Mouse (Mus musculus) adrenal gland, adult 18-20 months (tissue): ENCODE data around the gene Iqschfp. TPM values are rescaled to one million over a fixed set of nuclear protein-coding genes. Genes with fewer than 3 reads are reported as not detected.

ENCODE experiments used
- DNase-seq, 2 experiments: peaks; one replicate each; pipeline ENCODE4 v3.0.0; 2021 to 2022; ENCODE audit warnings: low spot score in 2 of 2
- total RNA-seq, 2 experiments: library from RNA; stranded (reverse); gene quantifications; 1 replicate in 1 of 2; 2 replicates in 1 of 2; pipeline ENCODE4 v1.2.3; 2021

Gene Iqschfp
- total RNA-seq, 2 experiments from 2014 or later, result not detected

GRCm38 (mm10) chr3:68619097-68619496 is 727.1 kb downstream of the Iqschfp start:
- no peak for DNase-seq

- no peak for DNase-seq
Measured at GRCm38 (mm10) chr3:68621971-68622370, 729.9 kb downstream of the Iqschfp start.

- no peak for DNase-seq
Measured at GRCm38 (mm10) chr3:68623036-68623435, 731.0 kb downstream of the Iqschfp start.

GRCm38 (mm10) chr3:68624471-68624870 is 732.4 kb downstream of the Iqschfp start:
- DNase-seq, result no peak

GRCm38 (mm10) chr3:68630261-68630660 is 738.2 kb downstream of the Iqschfp start:
- DNase-seq, result no peak

DNA sequence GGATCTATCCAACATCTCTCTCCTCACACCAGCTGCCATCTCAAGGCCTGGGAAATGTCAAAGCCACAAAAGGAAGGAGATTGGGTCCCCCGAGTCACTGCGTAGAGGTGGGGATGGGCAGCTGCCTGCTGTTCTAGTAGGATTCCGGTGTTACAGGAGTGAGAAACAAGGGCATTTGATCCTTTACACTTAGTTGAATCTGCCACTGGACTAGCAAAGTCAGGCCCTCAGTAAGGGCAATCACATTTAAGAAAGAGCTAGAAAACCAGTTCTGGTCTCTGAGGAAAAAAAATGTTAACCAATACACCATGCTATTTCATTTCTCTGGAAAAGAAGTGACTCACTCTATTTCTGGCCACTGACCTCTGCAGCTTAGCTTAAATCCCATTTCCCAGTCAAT is 738.8 kb downstream of the Iqschfp start:
- DNase-seq, result no peak

DNA sequence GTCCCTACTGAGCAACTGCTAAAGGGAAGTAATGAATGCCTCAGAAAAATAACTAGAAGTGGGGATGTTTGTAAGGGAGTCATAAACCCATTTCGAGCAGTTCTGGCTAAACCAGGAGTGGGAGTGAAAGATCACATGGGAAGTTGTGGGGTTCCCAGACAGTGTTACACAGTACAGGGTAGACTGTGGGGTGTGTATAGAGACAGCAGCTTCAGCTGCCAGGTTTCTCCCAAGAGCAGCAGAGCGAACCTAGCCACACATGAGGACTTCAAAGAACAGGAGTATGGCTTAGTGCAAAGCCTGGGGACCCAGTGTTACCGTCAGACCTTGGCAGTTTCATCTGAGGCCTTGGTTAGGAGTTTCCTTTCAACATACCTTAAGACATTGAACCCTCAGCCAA is 740.7 kb downstream of the Iqschfp start:
- no peak for DNase-seq

- DNase-seq, result no peak
Measured at GRCm38 (mm10) chr3:68633577-68633976, 741.5 kb downstream of the Iqschfp start.

DNA sequence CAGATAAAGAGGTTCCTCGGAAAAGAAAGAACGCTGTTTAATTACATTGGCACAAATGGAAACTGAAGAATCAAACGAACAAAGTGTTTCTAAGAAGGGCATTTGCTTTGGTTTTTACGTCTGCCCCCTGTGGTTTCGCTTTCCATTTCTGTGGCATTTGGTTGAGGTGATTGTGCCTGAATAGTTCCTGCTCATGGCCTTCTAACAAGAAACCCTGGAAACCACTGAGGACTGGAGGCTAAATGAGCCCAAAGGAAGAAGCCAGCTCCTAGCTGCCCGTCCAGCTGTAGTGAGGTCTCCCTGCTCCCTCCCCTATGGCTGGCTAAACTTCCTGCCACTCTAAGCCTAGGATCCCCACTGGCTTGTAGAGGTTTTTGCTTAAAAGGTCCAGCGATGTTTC is 745.9 kb downstream of the Iqschfp start:
- no peak for DNase-seq

DNA sequence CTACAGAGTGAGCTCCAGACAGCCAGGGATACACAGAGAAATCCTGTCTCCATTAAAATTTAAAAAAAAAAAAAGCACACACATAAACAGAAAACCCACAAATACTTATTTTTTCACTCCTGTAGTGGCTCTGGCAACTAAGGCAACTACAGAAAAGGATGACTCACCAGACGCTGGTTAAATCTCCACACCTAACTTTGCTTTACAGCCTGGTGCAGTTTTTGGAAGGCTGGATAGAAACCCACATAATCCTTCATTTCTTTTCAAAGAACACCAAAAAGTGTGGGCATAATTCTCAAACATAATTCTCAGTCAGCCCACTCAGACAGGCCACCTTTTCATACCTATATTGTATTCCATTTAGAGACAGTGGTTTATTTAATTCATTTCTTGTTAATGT is 746.7 kb downstream of the Iqschfp start:
- DNase-seq, result no peak

- no peak for DNase-seq
Measured at GRCm38 (mm10) chr3:68642935-68643334, 750.9 kb downstream of the Iqschfp start.

DNA sequence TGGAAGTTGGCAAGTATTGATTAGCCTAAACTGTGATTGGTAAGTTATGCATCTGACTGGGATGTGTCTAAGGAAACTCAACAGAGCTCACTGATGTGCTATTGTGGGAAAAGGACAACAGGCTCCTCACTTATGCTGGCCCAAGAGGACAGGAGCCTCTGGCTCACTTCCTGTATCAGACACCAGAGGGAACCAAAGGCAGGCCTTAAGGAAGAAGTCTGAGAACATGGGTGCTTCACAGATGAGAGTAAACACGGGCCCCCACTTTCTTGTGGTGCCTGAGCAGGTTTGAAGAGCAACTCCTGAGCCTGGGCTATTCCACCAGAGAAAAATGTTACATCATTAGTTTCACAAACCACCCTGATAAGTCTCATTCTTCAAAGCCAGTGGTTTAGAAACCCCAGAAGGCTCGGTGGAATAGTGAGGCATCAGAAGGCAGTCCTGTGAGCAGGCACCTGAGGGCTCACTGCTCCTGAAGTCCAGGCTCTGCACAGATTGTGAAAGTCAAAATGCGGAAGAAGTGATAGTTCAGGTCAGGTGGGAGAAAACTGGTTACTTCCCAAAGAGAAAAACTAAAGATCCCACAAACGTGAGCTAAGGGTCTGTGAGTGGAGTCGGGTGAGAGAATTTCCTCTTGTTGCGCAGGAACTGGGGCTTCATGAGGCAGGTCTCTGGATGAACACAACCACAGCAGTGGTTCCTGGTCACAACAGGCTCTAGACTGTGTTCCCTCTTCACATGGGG is 754.5 kb downstream of the Iqschfp start:
- DNase-seq, result no peak

DNA sequence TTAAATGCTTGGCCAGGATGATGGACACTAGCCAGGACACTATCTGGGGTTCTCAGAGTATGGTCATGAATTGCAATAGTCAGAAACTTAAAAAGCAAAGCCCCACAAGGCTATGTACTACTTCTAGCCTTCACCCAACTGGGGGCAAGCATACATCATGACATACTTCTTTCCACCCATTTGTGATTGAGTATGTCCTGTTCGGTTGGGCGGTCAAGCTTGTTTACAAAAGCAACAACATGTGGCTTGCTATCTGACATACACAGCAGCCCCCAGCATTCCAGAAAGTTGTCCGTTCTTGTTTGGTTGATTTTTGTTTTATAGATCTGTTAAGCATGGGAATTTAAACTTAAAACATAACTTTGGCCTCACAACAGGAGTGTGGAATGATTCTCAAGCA is 755.2 kb downstream of the Iqschfp start:
- DNase-seq, result no peak

DNA sequence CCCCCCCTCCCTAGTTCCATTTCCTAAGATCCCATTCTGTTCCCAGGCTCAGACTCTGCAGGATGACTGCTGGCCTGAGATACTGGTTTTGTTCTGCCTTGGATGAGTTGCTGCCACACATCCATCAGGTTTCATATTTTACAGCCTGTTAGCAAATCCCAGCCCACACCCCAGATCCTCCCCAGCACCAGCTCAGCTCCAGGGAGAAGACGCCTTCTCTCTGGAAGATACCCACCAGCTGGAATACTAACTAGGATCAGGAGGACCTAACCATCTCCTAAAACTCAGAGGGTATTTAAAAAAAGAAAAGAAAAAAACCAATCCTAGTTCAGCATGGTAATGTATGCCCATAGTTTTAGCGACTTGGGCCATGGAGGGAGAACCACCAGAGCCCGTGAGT is 758.2 kb downstream of the Iqschfp start:
- no peak for DNase-seq

- DNase-seq, result no peak
Measured at GRCm38 (mm10) chr3:68656607-68657352, 764.7 kb downstream of the Iqschfp start.

GRCm38 (mm10) chr3:68657589-68658245 is 765.7 kb downstream of the Iqschfp start:
- no peak for DNase-seq

DNA sequence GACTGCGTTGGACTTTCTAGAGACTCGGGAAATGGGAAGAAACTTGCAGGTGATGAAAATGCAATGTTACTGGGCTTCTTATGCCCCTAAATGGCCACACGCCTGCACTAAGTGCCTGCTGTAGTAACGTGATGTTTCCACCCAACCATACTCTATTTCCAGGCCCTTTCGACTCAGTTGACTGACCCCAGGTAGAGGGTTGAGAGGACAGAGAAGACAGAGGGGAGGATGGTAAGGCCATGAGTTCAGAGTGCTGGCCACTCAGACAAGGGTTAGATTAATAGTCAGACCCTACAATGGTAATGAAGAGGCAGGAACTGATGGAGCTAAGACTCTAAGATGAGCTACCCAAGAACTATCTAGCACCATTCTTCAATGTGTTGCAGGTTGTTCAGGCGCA is 768.0 kb downstream of the Iqschfp start:
- no peak for DNase-seq

DNA sequence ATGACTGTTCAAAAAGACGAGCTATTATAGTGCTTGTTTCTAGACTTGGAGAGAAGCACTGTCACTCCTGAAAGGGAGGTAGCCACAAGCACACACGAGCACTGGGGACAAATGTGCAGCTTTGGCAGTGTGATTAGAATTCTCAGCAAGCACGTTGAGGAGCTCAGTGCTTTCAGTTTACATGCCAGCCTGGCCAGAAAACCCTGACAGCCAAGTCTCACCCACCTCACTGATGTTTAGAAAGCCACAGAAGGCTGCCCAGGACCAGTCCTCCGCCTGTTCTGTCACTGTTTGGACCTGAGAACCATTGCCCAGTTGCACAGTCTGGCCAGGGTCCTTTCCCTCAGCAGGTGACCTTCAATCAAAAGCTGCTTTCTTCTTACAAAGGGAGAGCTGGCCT is 768.5 kb downstream of the Iqschfp start:
- DNase-seq, result no peak

DNA sequence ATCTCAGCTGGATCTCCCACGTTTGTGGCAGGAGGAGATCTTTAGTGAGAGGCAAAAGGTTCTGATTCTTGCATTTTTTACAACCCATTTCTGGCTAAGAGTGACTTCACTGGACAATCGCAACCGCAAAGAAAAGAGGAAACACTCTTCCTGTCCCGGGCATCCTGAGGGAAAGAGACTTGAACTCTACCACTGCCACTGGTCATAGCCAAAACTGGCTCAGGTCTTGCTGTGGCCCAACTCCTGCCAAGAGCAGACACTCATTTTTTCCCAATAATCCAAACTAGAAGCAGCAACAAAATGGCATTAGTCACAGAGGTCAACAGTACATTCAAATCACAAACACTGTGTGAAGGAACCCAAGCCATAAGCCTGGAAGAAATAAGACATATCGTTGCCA is 770.4 kb downstream of the Iqschfp start:
- no peak for DNase-seq

DNA sequence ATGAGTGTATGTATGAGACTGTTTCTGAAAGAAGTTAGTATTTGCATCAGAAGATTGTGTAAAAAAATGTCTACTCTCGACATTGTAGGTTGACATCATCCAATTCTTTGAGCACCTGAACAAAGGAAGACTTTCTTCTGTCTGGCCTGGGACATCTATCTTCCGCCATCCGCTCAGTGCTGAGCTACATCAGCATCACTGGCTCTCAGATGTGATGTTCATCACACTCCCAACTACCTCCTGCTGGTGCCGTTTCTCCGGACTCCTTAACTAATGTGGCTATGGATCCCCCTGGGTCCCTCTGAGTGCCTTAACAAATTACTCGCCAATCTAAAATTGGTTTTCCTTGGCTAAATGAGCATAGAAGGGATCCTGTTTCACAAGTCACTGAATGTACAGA is 772.3 kb downstream of the Iqschfp start:
- no peak for DNase-seq

DNA sequence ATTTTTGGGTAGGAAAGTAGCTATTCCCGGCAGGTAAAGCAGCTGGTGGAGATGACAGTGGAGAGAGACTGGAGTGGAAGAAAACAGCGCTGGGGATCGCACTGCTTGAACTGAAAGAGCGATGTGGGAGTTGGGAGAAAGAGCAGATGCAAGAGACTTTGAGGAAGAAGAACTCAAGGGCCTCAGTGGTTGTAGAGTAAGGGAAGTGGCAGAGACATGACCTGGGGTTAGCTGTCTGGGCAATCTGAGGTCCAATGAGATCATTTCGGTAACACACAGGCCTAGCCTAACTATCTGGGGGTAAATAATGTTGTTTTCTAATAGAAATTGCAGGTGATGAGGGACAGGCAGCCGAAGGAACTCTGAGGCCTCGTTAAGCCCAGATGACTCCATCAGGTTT is 774.3 kb downstream of the Iqschfp start:
- no peak for DNase-seq

- DNase-seq, result no peak
Measured at GRCm38 (mm10) chr3:68667852-68668251, 775.8 kb downstream of the Iqschfp start.
